Mouse (Mus musculus) megakaryocyte-erythroid progenitor cell, adult 5-6 weeks (primary cell): ENCODE measurements around the gene Gclm. TPM values are rescaled to one million over a fixed set of nuclear protein-coding genes. Genes with fewer than 3 reads are reported as not detected.

ENCODE experiments used
- total RNA-seq, 2 experiments: library from RNA; stranded (forward) in 1 of 2; stranded (reverse) in 1 of 2; fragments of 200-1000, 215-1000 nt in 1 of 2; fragments of >200 nt in 1 of 2; fragmentation: Nextera tagmentation in 1 of 2; gene quantifications; 2 replicates each; pipeline ENCODE4 v1.2.3; 2014 to 2017

Gclm gene
- total RNA-seq, 2 experiments from 2014 or later: 158 to 293 TPM

Other genes with a start within 250 kb of the Gclm start
- not detected in 2 replicates for gene Abca4, start 201.1 kb upstream of the Gclm start, total RNA-seq (2014; fragmentation: Nextera tagmentation)
- gene Abca4, start 201.1 kb upstream of the Gclm start, total RNA-seq (2017): 0.15 TPM in 1 of 2 replicates, not detected in the other
- 87.8 and 97.9 TPM in 2 replicates for gene Dnttip2, start 28.8 kb downstream of the Gclm start, total RNA-seq (2014; fragmentation: Nextera tagmentation)
- 179 and 194 TPM in 2 replicates for gene Dnttip2, start 28.8 kb downstream of the Gclm start, total RNA-seq (2017)
- gene Bcar3, start 48.6 kb downstream of the Gclm start, total RNA-seq (2014; fragmentation: Nextera tagmentation): 0.84 TPM in 1 of 2 replicates, not detected in the other
- not detected in 2 replicates for gene Bcar3, start 48.6 kb downstream of the Gclm start, total RNA-seq (2017)